Mouse (Mus musculus) embryo, embryonic 11 days (tissue): ENCODE measurements around the gene Vps11.
"Not testable (repeated sequence)": the region's sequence is repeated elsewhere in the genome, so short reads cannot be mapped to it uniquely, and the experiment has no call there.

Experiments used
- DNase-seq: peaks from one replicate; pipeline ENCODE4 v3.0.0-alpha.2; 2015

Gene Vps11

DNA sequence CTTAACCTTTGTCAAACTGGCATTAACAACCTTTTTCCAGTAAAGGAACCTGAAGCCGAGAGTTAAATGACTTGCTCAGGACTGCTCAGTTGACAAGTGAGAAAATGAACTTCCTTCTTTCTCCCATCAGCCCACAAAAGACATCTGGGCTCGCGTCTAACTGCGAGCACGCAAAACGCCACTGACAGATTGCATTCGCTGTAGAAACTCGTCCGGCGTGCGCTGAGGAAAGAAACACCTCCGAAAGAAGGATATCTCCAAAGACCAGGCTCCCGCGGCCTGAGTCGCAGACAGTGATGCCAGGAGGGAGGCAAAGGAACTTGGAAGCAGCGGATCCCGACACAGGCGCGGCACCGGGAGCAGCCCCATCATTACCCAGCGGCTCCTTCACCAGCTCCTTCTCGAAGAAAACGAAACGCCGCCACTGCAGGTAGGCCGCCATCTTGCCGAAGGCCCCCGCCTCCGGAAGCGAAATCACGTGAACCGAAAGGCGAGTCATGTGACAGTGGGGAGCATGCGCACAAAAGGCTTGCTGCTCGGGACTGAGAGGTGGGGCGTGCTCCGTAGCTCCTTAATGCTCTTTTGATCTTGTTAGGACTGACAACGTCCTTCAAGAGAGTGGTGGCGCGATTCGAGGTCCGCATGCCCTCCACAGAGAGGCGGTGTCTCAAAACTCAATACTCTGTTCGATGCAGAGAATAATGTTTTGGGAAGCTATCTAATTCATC lies at the start of gene Vps11:
Gene Vps11, minus strand, starts transcription at position 481 of the 728 bp plus-strand sequence.
- DNase-seq: peak; percentile 98

GRCm38 (mm10) chr9:44410647-44411336 lies 49.3 kb upstream of the Vps11 start:
- no peak for DNase-seq

DNA sequence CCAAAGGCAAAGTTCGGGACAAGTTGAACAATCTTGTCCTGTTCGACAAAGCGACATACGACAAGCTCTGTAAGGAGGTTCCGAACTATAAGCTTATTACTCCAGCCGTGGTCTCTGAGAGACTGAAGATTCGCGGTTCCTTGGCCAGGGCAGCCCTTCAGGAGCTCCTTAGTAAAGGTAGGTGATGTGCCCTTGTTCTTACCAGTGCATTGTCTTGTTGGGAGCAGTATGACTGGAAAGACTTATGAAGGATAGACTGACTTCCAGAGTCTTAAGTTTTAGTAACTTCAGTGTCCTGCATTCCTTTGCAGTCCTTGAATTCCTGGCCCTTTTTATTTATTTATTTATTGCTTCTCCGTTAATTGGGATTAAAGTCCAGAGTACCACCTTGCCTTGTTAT lies 47.2 kb upstream of the Vps11 start:
- DNase-seq: not testable (repeated sequence)

DNA sequence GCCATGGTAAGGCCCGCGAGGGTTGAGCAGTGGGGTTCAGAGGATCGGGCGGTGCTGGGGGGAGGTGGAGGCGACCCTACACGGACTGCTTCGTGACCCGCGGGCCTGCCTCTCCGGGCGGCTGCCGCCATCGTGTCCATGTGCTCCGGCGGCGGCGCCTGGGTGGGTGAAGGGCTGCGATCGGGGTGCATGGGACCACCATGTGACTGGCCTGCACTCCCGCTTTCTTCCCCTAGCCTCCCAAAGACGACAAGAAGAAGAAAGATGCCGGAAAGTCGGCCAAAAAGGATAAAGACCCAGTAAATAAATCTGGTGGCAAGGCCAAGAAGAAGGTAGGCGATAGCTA lies 46.3 kb upstream of the Vps11 start:
- no peak for DNase-seq

GRCm38 (mm10) chr9:44406906-44407751 lies 45.7 kb upstream of the Vps11 start, which contains the start of the genes Rps25 and Trappc4:
Rps25 (plus strand) TSS chr9:44407139.
Trappc4 (minus strand) TSS chr9:44407600.
- peak; percentile 96 for DNase-seq

DNA sequence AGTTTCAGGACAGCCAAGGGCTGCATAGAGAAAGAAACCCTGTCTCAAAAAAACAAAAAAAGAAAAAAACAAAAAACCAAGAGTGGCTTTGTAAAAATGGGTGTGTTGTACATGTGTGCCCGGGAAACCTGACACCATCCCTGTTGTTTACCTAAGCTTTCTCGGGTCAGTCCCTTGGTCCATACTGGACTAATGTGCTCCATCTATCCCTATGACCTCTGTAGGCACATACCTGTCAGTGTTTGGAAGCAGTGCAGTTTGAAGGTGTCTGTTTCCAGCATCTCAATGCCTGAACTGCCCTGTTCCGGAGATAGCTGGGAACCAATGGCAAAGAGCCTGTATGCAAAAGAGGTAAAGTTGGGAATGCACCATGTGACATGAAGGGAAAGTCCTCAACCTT lies 43.5 kb upstream of the Vps11 start:
- DNase-seq: no peak

- DNase-seq: no peak
Observed at GRCm38 (mm10) chr9:44401081-44401480, 39.6 kb upstream of the Vps11 start.

DNA sequence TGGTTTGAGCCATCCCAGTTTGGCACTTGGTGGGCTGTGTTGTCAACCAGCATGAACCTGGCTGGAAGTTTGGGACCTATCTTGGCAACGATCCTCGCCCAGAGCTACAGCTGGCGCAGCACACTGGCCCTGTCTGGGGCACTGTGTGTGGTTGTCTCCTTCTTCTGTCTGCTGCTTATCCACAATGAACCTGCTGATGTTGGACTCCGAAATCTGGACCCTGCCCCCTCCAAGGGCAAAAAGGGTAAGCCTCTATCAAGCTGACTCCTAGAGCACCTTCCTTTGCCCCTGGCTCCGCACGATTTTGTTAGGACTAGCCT lies 38.3 kb upstream of the Vps11 start:
- DNase-seq: no peak

DNA sequence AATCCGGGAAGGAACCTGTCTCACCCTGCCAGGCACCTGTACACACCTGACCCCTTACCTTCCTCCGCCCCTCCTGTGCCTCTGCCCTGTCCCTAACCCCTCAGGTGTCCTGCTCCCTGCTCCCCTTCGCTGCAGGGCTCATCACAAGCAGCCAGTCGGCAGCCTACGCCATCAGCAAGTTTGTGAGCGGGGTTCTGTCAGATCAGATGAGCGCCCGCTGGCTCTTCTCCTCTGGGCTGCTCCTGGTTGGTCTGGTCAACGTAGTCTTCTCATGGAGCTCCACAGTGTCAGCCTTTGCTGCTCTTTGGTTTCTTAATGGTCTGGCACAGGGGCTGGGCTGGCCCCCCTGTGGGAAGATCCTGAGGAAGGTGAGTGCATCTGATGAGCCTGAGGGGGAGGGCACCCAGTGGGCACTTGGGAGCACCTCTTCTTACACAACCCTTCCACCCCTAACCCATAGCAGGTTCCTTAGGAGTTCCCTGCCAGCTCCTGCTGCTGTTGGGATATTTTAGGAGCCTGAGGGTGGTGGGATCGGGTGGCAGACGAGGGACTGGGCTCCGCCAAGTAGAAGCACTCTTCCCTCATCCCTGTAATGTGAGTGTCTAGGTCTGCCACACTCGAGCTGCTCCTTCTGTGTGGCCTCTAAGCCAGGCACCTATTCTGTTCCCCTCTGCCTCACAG lies 37.8 kb upstream of the Vps11 start:
- no peak for DNase-seq

GRCm38 (mm10) chr9:44398551-44398950 lies 37.1 kb upstream of the Vps11 start:
- DNase-seq: no peak

- DNase-seq: no peak
Observed at GRCm38 (mm10) chr9:44398087-44398486, 36.6 kb upstream of the Vps11 start.

DNA sequence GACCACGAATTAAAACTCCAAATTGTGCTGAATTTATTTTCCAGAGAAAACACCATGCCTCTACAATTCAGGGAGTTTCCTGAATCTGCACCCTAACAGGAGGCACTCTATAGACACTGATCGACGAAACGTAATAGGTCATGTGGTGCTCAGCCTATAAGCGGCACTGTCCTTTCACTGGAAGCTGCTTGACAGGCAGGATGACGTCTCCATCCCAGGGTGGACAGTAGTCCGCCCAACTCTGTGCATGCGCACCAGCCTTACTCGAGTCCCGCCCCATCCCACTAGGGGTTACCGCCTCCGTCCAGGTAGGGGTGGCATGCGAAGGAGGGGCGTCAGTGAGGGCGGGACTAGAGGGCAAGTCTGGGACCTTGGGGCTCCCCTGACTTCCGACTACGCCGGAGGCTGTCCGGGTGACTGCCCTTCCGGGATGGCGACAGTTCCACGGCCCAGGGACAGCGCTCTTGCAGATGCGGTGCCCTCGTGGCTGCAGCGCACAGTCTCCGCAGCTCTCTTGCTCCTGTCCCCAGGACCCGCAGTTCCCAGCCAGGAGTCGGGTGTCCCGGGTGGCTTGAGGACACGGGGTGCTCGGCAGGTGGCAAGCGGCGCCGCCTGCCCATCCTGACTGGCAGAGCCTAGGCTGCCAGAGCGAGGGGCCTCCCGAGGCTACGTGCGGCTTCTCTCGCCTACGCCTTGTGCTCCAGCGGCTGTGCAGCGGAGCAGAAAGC lies 35.4 kb upstream of the Vps11 start, which contains the start of gene Slc37a4:
Gene Slc37a4, plus strand, starts transcription at position 169 of the 728 bp plus-strand sequence.
- DNase-seq: peak; percentile 94

GRCm38 (mm10) chr9:44391466-44391865 lies 30.0 kb upstream of the Vps11 start:
- DNase-seq: peak; percentile 77

DNA sequence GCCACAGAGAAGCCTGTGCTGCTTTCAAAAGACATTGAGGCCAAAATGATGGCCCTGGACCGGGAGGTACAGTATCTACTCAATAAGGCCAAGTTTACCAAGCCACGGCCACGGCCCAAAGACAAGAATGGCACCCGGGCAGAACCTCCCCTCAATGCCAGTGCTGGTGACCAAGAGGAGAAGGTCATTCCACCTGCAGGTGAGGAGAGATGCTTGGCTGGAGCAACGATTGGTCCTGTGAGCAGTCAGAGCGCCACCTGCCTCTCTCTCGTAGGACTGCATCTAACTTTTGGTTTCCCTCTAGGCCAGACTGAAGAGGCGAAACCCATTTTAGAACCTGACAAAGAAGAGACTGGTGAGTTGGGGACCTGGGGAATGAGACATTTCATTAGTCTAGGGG lies 27.8 kb upstream of the Vps11 start:
- peak; percentile 61 for DNase-seq

- no peak for DNase-seq
Observed at GRCm38 (mm10) chr9:44387221-44387620, 25.8 kb upstream of the Vps11 start.

- no peak for DNase-seq
Observed at GRCm38 (mm10) chr9:44384596-44384995, 23.1 kb upstream of the Vps11 start.

DNA sequence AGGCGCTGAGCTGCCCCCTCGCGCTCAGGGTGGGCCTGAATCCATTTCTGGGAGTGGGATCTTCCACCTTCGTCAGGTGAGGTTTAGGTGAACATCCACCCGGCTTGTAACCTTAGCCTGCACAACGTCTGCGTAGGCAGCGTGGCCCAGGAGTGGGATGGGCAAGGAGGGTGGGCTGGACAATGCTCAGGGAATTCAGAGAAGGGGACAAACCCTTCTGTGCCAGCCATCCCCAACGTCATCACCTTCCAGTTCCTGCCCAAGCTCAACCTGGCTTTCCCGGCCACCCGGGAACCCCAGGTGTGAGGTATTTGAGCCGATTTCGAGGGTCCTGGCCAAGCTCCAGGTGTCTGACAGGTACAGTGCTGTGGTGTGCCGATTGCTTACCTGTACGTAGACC lies 18.4 kb upstream of the Vps11 start:
- DNase-seq: no peak

DNA sequence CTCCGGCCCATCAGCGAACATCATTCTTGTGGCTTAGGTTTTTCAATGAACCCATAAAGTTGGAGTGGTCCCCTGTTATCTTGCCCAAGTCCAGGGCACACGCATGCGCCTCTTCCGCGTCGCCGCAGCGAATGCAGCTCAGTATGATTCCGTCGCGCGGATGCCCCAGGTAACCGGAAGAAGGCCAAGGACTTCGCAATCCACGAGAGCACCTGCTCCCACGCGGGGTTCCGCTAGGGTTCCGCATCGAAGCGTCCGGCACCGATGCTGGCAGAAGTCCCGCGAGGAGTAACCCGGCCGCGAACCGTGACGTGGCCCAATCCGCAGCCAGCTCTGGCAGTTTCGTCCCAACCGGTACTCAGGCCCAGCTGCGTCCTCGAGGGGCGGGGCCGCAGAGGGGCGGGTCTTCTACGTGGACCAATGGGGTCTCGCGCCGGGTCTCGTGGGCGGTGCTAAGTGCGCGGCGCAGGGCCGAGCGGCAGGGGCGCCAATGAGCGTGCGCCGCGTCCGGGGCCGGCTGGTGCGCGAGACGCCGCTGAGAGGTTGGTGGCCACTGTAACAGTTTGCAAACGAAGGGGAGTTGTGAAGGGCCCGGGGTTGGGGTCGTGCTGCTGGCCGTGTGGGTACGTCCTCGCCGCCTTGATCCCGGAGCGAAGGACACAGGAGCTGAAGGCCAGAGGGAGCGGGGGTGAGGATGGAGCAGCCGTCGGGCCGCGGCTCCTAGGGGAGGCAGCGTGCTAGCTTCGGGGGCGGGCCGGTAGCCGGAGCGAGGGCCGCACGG lies 17.8 kb upstream of the Vps11 start, which contains the start of gene Hyou1:
Gene Hyou1, plus strand, starts transcription at position 437 of the 781 bp plus-strand sequence.
- peak; percentile 98 for DNase-seq

GRCm38 (mm10) chr9:44378153-44378730 lies 16.8 kb upstream of the Vps11 start:
- no peak for DNase-seq

DNA sequence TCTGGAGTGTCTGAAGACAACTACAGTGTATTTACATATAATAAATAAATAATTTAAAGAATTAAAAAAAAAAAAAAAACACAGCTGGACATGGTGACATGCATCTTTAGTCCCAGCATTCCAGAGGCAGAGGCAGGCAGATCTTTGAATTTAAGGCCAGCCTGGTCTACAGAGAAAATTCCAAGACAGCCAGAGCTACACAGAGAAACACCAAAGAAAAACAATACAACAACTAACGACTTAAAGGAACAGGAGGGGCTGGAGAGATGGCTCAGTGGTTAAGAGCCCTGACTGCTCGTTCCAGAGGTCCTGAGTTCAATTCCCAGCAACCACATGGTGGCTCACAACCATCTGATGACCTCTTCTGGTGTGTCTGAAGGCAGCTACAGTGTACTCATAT lies 15.9 kb upstream of the Vps11 start:
- not testable (repeated sequence) for DNase-seq

- DNase-seq: no peak
Observed at GRCm38 (mm10) chr9:44376141-44376540, 14.7 kb upstream of the Vps11 start.
